Mouse (Mus musculus) left cerebral cortex, postnatal 10 days (tissue): ENCODE data around the gene Tec. TPM values are rescaled to one million over a fixed set of nuclear protein-coding genes. Genes with fewer than 3 reads are reported as not detected.
A peak's percentile ranks its signal among the peaks of the same experiment; 100 is the strongest.

Source experiments
- DNase-seq, 2 experiments: peaks; one replicate each; pipeline ENCODE4 v3.0.0; 2021 to 2022; ENCODE audit warnings: low spot score in 2 of 2, mixed read lengths in 1 of 2; ENCODE audit errors: extremely low spot score in 1 of 2
- intact Hi-C: fragments of 180-260 bp; cut with DNase I; formaldehyde crosslinking; loops from one replicate; pipeline ENCODE4 v1.15.1; 2025
- total RNA-seq, 2 experiments: library from RNA; stranded (reverse); gene quantifications; 2 replicates each; pipeline ENCODE4 v1.2.3; 2021

The Tec gene
- total RNA-seq, 2 experiments from 2014 or later: 7.3 to 12.4 TPM

GRCm38 (mm10) chr5:72761237-72761636 is 107.0 kb downstream of the Tec start:
- intact Hi-C loops: no loop called here
- DNase-seq: no peak

GRCm38 (mm10) chr5:72758925-72759924 is 109.1 kb downstream of the Tec start:
- intact Hi-C loops: loop anchor here (5.0 kb wide), 3 partner anchors 47 to 407 kb away; partner anchors contain the start of gene Nfxl1
- no peak for DNase-seq

GRCm38 (mm10) chr5:72757155-72757773 is 111.0 kb downstream of the Tec start:
- intact Hi-C loops: loop anchor here (5.0 kb wide), 3 partner anchors 45 to 405 kb away; partner anchors contain the start of gene Nfxl1

GRCm38 (mm10) chr5:72755941-72756340 is 112.3 kb downstream of the Tec start:
- DNase-seq: peak; percentile 42 to 44
- intact Hi-C loops: loop anchor here (5.0 kb wide), 3 partner anchors 44 to 404 kb away; partner anchors contain the start of gene Nfxl1

More at GRCm38 (mm10) chr5:72757155-72757773, 111.0 kb downstream of the Tec start:
- no peak for DNase-seq

GRCm38 (mm10) chr5:72755035-72755434 is 113.2 kb downstream of the Tec start:
- intact Hi-C loops: loop anchor here (5.0 kb wide), 3 partner anchors 43 to 403 kb away; partner anchors contain the start of gene Nfxl1
- no peak for DNase-seq

- intact Hi-C loops: no loop called here
- no peak for DNase-seq
Measured at GRCm38 (mm10) chr5:72752585-72752984, 115.7 kb downstream of the Tec start, which contains the start of gene Txk. Gene Txk (minus strand): TSS chr5:72752777.

DNA sequence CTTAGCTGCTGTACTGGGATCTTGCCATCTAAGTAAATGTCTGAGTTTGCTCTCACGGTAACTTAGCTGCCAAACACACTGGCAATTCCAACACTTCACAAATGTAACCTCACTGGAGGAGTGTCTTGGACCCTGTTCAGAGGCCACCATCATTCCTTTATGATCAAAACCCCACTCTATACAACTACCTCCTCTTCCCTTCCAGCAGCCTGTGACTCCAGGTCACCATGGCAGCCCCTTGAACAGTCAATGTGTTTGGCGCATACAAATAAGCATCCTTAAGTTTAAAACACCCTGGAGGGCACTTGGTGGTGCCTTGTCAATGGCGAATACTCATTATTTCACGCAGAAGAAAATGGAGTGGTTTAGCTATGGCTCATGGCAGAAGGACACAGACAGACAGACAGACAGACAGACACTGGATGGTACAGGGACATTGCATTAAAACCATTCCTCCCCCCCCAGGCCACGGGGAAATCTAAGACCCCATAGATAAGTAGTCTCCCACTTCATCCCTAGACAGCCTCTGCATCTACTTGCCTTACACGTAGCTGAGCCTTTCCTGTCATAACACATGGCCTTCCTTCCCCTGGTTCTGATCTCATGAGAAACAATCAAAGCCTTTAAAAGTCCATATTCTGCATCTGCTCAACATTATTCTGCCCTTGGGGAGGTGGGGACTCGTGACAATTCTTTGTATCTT is 117.1 kb downstream of the Tec start:
- intact Hi-C loops: no loop called here
- no peak for DNase-seq

GRCm38 (mm10) chr5:72750226-72750625 is 118.1 kb downstream of the Tec start:
- no peak for DNase-seq
- intact Hi-C loops: no loop called here

DNA sequence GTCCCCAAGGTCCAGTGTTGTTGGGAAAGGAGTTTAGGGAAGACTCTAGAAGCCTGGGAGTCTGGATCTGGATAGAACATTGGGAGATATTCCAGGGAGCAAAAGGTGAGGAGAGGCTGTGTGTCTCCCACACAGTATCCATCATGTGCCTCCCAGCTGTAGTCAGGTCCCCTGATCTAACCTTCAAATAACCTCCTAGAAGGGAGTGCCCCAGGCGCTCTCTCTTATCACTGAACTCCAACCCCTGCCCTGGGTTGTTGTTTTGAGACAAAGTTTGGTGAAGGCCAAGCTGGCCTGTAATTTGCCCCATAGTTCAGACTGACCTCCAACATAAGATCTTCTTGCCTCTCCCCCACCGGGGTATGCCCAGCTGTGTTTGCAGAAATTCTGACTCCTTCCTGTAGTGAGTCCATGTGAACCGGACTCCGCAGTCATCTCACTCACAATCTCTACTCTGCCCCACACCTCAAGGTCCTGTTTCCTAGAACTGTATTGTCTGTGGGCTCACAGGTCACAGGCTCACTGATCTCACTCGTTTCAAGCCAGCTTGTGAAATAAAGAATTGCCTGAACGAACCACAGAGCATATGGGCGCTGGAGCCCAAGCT is 119.5 kb downstream of the Tec start:
- intact Hi-C loops: no loop called here
- DNase-seq: no peak

GRCm38 (mm10) chr5:72747384-72747783 is 120.9 kb downstream of the Tec start:
- intact Hi-C loops: no loop called here
- DNase-seq: peak; percentile 47 to 81

DNA sequence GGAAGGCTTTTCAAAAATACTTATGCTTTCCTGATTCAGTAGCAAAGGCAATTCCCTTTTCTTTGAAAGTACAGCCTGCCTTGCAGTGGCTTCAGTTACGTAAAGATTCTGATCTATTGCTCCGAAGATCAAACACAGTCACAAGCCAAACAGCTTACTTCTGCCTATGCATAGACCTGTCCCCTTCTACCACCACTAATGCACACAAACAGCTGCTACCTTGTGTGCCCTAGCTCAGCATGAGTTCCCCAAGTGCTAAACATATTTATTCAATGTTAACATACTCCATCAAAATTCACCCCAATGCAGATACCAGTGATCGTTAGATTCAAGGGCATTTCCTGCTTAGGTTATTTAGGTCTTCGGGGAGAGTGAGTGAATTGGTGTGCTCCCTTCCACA is 121.8 kb downstream of the Tec start:
- no peak for DNase-seq
- intact Hi-C loops: no loop called here

- intact Hi-C loops: no loop called here
Measured at GRCm38 (mm10) chr5:72743103-72743502, 125.2 kb downstream of the Tec start.

GRCm38 (mm10) chr5:72736868-72737267 is 131.4 kb downstream of the Tec start:
- DNase-seq: no peak
- intact Hi-C loops: no loop called here

More at GRCm38 (mm10) chr5:72743103-72743502, 125.2 kb downstream of the Tec start:
- no peak for DNase-seq

DNA sequence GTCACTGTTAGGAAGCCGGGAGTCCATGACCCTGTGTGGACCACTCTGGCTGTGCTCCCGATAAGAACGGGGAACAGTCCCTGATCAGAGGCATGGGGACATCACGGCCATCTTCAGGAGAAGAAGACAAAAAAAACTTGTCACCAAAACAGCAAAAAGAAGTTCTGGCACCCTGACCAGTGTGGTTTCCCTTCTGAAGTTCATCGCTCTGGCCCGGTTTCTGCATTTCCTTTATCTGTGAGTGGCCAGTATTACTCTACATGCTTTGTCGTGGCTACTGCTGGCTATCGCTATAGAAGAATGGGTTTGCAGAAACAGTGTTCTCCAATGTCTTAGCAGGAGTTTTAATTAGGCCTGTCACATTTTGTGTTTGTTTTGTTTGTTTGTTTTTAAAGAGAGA is 131.8 kb downstream of the Tec start:
- intact Hi-C loops: no loop called here
- no peak for DNase-seq

GRCm38 (mm10) chr5:72735763-72736162 is 132.5 kb downstream of the Tec start:
- no peak for DNase-seq
- intact Hi-C loops: no loop called here

DNA sequence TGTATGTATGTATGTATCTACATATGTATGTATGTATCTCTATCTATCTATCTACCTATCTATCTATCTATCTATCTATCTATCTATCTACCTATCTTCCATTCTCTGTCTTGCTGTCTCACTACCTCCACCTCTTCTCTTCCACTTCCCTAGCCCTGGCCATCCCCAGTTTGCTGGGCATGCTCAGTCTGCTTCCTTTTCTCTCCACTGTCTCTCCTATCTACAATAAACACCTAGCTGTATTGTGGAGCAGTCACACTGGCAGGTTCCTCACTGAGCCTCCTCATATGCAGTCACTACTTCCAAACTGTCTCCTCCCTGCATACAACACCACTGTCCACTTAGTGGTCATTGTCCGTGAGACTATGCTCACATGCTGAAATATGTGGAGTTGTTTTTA is 135.4 kb downstream of the Tec start:
- intact Hi-C loops: no loop called here
- DNase-seq: no peak

DNA sequence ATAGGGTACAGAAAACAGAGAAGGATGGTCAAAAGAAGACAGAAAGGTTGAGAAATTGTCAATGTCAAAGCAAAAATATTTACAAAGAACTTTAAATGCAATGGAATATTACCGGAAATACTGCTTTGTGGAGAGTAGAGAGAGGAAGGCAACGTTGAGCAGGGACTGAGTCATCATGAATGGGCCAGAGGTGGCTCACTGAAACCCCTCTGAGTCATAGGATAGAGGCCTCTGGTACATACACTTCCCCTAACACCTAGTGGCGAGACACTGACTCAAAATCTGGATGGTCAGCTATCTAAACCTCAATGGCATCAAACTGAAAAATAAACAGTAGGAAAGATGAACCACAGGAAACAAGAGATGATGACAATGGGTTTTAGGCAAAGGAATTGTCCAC is 142.9 kb downstream of the Tec start:
- DNase-seq: no peak
- intact Hi-C loops: no loop called here

GRCm38 (mm10) chr5:72723429-72723828 is 144.9 kb downstream of the Tec start:
- no peak for DNase-seq
- intact Hi-C loops: no loop called here

DNA sequence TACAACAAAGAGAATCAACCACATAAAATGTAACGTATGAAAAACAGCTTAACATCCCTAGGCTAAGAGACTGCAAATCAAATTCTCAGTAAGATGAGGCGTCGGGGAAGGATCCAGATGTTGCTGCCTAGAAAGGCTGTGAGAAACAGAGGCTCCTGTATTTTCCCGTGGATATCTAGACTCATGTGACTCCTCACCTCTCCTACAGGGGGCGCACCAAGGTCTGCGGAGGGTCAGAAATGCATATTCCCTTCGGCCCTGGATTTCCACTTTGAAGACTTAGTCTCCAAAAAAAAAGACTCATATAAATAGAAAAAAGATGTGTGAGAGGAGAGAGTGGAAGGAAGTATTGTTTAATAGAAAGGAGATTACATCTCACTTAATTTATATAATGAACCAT is 147.7 kb downstream of the Tec start:
- no peak for DNase-seq
- intact Hi-C loops: no loop called here
